Mouse (Mus musculus) neural tube, embryonic 14.5 days (tissue): ENCODE results near the gene Toe1. TPM values are rescaled to one million over a fixed set of nuclear protein-coding genes. Genes with fewer than 3 reads are reported as not detected.

ENCODE experiments used
- ATAC-seq: fragments of 200-750 bp; cut with Nextera tagmentation; 2 replicates; pipeline ENCODE4 v1.8.0; 2017; ENCODE audit warnings: low read depth, mild to moderate bottlenecking, moderate TSS enrichment, moderate library complexity
- H3K27ac ChIP-seq: fragments of 300-500 bp; sonication (generic); 2 replicates; pipeline ENCODE4 v1.5.1; 2014; ENCODE audit warnings: low read depth, mild to moderate bottlenecking, control low read depth, low read length, moderate library complexity, mixed read lengths
- H3K27me3 ChIP-seq: fragments of 300-500 bp; sonication (generic); 2 replicates; pipeline ENCODE4 v1.6.1; 2014; ENCODE audit warnings: low read length; ENCODE audit not compliant: control insufficient read depth, insufficient read depth
- H3K36me3 ChIP-seq: fragments of 300-500 bp; sonication (generic); 2 replicates; pipeline ENCODE4 v1.6.1; 2014; ENCODE audit warnings: low read length, mixed read lengths; ENCODE audit not compliant: control insufficient read depth, insufficient read depth
- H3K4me1 ChIP-seq: fragments of 300-500 bp; sonication (generic); 2 replicates; pipeline ENCODE4 v1.6.1; 2014; ENCODE audit warnings: low read length; ENCODE audit not compliant: control insufficient read depth, insufficient read depth
- H3K4me2 ChIP-seq: fragments of 300-500 bp; sonication (generic); 2 replicates; pipeline ENCODE4 v1.6.1; 2014; ENCODE audit warnings: mild to moderate bottlenecking, low read depth, low read length, control low read depth
- H3K4me3 ChIP-seq: fragments of 300-500 bp; sonication (generic); 2 replicates; pipeline ENCODE4 v1.5.1; 2014; ENCODE audit warnings: low read depth, low read length, control low read depth, mixed read lengths
- H3K9ac ChIP-seq: fragments of 300-500 bp; sonication (generic); replicated peaks from 2 replicates; pipeline ENCODE4 v1.6.1; 2014; ENCODE audit warnings: low read depth, mild to moderate bottlenecking, control low read depth, low read length, mixed read lengths
- H3K9me3 ChIP-seq: fragments of 300-500 bp; sonication (generic); 2 replicates; pipeline ENCODE4 v1.6.1; 2016; ENCODE audit warnings: low read length; ENCODE audit not compliant: control insufficient read depth
- WGBS: fragments of 180-500 bp; shearing (Covaris S2); extraction: QIAGEN DNeasy Blood & Tissue Kit; methylation state at CpG from one replicate; pipeline ENCODE4 v1.1.7; 2014; 5-methylcytosine and 5-hydroxymethylcytosine counted together
- polyA plus RNA-seq: library from polyadenylated mRNA; unstranded; fragments of >200 nt; fragmentation: Nextera tagmentation; extraction: Ambion mirVana; gene quantifications from 2 replicates; pipeline ENCODE4 v1.2.1, GENCODE M21; 2014

The Toe1 gene
- polyA plus RNA-seq, 1 experiment from 2014 or later, result 29.5 TPM

DNA sequence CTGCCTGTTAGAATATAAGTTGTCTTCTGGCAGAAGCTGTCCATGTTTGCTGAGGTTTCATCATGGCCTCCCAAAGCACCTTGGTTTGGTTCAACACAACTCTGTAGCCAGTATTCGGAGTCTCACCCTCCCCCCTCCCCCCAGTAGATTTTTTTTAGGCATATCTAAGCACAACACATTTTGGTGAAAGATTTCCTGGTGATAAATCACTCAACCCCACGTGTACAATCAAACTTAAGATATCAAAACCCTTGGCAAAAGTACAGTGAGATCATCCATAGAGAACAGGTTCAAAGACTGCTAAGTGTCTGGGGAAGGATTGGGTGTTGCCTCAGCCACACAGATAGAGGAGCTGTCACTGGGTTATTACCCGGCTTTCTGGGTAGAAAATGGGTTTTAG lies 3.6 kb upstream of the Toe1 start:
- H3K4me2 ChIP-seq, result no peak overlapping the region
- 92% methylated on average over 3 of the region's 3 CpGs for WGBS
- H3K27me3 ChIP-seq, result no peaks in the 10 kb centered on the region

GRCm38 (mm10) chr4:116799901-116800300 lies 7.5 kb downstream of the Toe1 start:
- Histone ChIP-seq H3K4me3 (no peak overlapping the region), H3K27me3 (no peaks in the 10 kb centered on the region), H3K9ac (no peak overlapping the region), H3K9me3 (no peaks in the 10 kb centered on the region), H3K4me2 (no peak overlapping the region), H3K36me3 (peaks cover 25% of the 10 kb centered on the region), H3K27ac (no peak overlapping the region), H3K4me1 (no peaks in the 10 kb centered on the region)
- WGBS, result 41% methylated on average over 5 of the region's 5 CpGs
- no peak for ATAC-seq

More for the DNA sequence above, 3.6 kb upstream of the Toe1 start:
- peaks cover 9% of the 10 kb centered on the region for H3K4me1 ChIP-seq
- no peak overlapping the region for H3K4me3 ChIP-seq
- no peak for ATAC-seq
- no peaks in the 10 kb centered on the region for H3K36me3 ChIP-seq
- no peak overlapping the region for H3K9ac ChIP-seq
- no peak overlapping the region for H3K27ac ChIP-seq
- H3K9me3 ChIP-seq, result no peaks in the 10 kb centered on the region

DNA sequence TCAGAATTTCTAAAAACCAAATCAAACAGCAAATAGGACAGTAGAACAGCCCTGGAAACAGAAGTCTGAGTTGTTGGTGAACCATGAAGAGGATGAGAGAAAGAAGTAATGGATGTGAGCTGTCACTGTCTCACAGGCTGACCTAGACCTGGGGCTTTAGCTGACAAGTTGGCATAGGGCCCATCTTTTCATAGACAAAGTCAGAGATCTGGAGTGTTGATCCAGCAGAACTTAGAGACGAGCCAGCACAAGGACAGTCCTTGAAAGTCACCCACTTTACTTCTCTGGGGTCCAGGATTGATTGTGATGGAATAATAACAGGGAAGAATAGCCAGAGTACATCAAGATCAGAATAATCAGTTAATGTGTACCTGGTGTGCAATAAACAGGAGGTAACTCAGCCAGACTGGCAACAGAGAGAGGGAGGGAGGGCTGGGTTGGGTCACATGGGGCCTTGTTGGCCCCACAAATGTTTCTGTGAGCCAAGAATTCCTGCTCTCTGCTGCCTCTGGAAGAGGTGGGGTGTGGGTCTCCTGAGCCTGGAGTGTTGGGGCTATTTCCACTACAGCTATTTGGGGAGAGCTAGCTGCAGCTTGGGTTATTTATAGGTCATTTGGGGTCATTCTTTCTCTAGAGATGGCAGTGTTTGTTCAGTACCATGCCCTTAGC lies 10.9 kb downstream of the Toe1 start:
- Histone ChIP-seq H3K4me3 (no peak overlapping the region), H3K36me3 (no peaks in the 10 kb centered on the region), H3K4me1 (no peaks in the 10 kb centered on the region), H3K4me2 (no peak overlapping the region), H3K27me3 (no peaks in the 10 kb centered on the region), H3K9me3 (no peaks in the 10 kb centered on the region), H3K27ac (no peak overlapping the region), H3K9ac (no peak overlapping the region)
- WGBS, result 67% methylated on average over 1 of the region's 1 CpGs
- ATAC-seq, result no peak

GRCm38 (mm10) chr4:116794273-116794672 lies 13.2 kb downstream of the Toe1 start:
- no peaks in the 10 kb centered on the region for H3K27me3 ChIP-seq
- H3K9me3 ChIP-seq, result no peaks in the 10 kb centered on the region
- H3K36me3 ChIP-seq, result no peaks in the 10 kb centered on the region
- no peak overlapping the region for H3K27ac ChIP-seq
- WGBS, result 84% methylated on average over 2 of the region's 2 CpGs
- H3K4me2 ChIP-seq, result no peak overlapping the region
- no peak for ATAC-seq
- H3K4me1 ChIP-seq, result no peaks in the 10 kb centered on the region
- no peak overlapping the region for H3K9ac ChIP-seq
- no peak overlapping the region for H3K4me3 ChIP-seq

DNA sequence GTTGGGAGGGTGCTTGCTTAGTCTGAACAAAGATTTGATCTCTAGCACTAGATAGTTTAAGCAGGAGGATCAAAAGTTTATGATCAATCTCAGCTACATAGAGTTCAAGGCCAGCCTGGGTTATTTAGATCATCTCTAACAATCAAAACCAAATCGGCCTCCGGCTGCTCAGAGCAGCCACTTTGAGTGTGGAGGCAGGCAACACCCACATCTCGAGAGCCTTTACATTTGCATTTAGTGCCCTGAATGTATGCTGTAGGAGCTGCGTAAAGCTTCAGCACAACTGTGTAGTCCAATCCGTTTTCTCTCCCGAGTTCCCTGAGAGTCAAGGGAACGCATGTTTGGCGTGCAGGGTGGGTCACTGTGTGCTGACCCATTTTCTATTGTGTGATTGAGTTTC lies 15.0 kb downstream of the Toe1 start:
- ATAC-seq, result no peak
- H3K4me1 ChIP-seq, result no peaks in the 10 kb centered on the region
- H3K27ac ChIP-seq, result no peak overlapping the region
- WGBS, result 86% methylated on average over 8 of the region's 8 CpGs
- H3K9ac ChIP-seq, result no peak overlapping the region
- no peaks in the 10 kb centered on the region for H3K27me3 ChIP-seq
- no peaks in the 10 kb centered on the region for H3K36me3 ChIP-seq
- no peak overlapping the region for H3K4me3 ChIP-seq
- no peaks in the 10 kb centered on the region for H3K9me3 ChIP-seq
- no peak overlapping the region for H3K4me2 ChIP-seq

- H3K9ac ChIP-seq, result no peak overlapping the region
- no peak overlapping the region for H3K4me2 ChIP-seq
- H3K4me1 ChIP-seq, result no peaks in the 10 kb centered on the region
- H3K9me3 ChIP-seq, result peaks cover 3% of the 10 kb centered on the region; the same call in 1 of the 2 replicates
- ATAC-seq, result peak; percentile 56; the same call in 1 of the 2 replicates
- no peak overlapping the region for H3K27ac ChIP-seq
- H3K36me3 ChIP-seq, result no peaks in the 10 kb centered on the region
- H3K4me3 ChIP-seq, result no peak overlapping the region
- WGBS, result 7% methylated on average over 3 of the region's 3 CpGs
- H3K27me3 ChIP-seq, result no peaks in the 10 kb centered on the region
Measured at GRCm38 (mm10) chr4:116788956-116789355, 18.5 kb downstream of the Toe1 start.

GRCm38 (mm10) chr4:116787985-116788760 lies 19.3 kb downstream of the Toe1 start:
- no peak for ATAC-seq
- whole genome bisulfite sequencing, result 46% methylated on average over 7 of the region's 7 CpGs
- H3K36me3 ChIP-seq, result no peaks in the 10 kb centered on the region
- H3K27me3 ChIP-seq, result no peaks in the 10 kb centered on the region
- no peak overlapping the region for H3K27ac ChIP-seq
- H3K4me2 ChIP-seq, result no peak overlapping the region
- peaks cover 3% of the 10 kb centered on the region; the same call in 1 of the 2 replicates for H3K9me3 ChIP-seq
- H3K9ac ChIP-seq, result no peak overlapping the region
- no peak overlapping the region for H3K4me3 ChIP-seq
- no peaks in the 10 kb centered on the region for H3K4me1 ChIP-seq

- no peaks in the 10 kb centered on the region for H3K36me3 ChIP-seq
- H3K27ac ChIP-seq, result no peak overlapping the region
- WGBS, result 92% methylated on average over 1 of the region's 1 CpGs
- no peak for ATAC-seq
- H3K4me1 ChIP-seq, result 0 out of 2 replicates have a peak, but pooled peaks cover 4% of the 10 kb centered on the region
- H3K4me3 ChIP-seq, result no peak overlapping the region
- H3K4me2 ChIP-seq, result no peak overlapping the region
- H3K9ac ChIP-seq, result no peak overlapping the region
- no peaks in the 10 kb centered on the region for H3K27me3 ChIP-seq
- H3K9me3 ChIP-seq, result peaks cover 3% of the 10 kb centered on the region; the same call in 1 of the 2 replicates
Measured at GRCm38 (mm10) chr4:116786587-116786986, 20.9 kb downstream of the Toe1 start.

DNA sequence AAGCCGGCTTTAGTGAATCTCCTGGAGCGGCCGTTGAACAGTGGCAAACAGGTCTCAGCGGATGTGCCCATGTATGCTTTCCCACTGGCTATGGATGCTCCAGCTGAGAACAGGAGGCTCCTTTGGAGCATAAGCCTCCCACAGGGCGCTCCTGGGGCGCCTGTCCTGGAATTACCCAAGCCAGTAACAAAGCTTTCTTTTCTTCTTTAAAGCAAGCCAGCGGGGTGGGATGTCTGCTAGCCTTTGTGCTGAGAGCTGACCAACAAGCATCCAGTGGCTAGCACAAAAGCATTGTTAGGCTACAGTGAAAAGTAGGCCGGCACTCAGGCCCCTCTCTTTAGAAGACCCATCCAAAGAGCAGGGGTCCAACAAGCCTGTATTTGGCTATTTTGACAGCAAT lies 25.3 kb downstream of the Toe1 start:
- H3K36me3 ChIP-seq, result no peaks in the 10 kb centered on the region
- H3K4me1 ChIP-seq, result 0 out of 2 replicates have a peak, but pooled peaks cover 4% of the 10 kb centered on the region
- H3K9me3 ChIP-seq, result peaks cover 3% of the 10 kb centered on the region; the same call in 1 of the 2 replicates
- WGBS, result 7% methylated on average over 8 of the region's 8 CpGs
- no peak overlapping the region for H3K27ac ChIP-seq
- no peak for ATAC-seq
- no peak overlapping the region for H3K9ac ChIP-seq
- no peak overlapping the region for H3K4me3 ChIP-seq
- H3K4me2 ChIP-seq, result no peak overlapping the region
- no peaks in the 10 kb centered on the region for H3K27me3 ChIP-seq
